Mouse (Mus musculus): Measurements from ENCODE around the gene Arsj. TPM values are rescaled to one million over a fixed set of nuclear protein-coding genes. Genes with fewer than 3 reads are reported as not detected.

Gene Arsj
- polyA plus RNA-seq (2016; fragmentation: Nextera tagmentation; extraction: Ambion mirVana): 1.1 and 1.2 TPM in 2 replicates

DNA sequence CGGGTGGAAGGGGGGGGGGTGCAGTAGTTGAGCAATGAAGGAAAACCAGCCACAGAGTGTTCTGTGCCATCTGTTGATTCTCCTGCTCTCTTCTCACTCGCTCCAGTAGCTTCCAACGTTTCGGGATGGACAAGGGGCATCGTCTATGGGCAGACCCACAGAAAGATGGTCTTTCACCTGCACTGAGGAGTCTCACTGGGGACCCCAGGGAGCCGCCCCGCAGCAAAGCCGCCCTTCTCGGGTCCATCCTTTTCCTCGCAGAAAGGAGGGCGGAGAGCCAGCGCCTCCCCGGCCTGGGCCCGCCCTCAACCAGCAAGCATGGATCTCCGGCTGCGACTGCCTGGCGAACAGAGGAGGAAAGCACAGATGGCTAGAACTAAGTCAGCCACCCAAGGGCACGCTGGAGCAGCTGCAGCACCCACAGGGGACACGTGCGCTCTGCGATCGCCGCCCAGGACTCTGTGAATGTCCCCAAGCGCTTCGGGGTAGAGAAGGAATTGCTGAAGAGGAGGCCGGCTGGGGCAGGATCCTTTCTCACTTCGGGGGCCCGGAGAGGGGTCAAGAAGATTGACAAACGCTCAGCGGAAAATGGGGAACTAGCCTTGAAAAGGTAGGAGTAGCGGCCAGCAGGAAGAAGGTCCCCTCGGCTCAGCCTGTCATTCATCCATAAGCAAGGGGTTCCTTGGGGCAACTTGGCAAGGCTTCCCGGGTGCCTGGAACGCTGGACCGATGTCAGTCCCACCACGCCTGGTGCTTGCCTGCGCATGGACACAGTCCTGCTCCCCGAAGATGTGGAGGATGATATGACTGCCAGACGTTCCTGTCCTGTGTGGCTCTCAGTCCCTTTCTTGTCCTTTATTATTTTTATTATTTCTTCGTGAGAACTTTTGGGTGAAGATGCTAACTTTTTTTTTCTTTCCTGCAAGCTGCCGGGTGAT lies at the start of gene Arsj:
Gene Arsj (plus strand): TSS at position 117 of the 938 bp plus-strand sequence.
- peak within 1 kb of the TSS; percentile 36 for H3K4me3 ChIP-seq
- H3K36me3 ChIP-seq: no peaks in the 10 kb centered on the region
- H3K9ac ChIP-seq: peak within 1 kb of the TSS; percentile 39
- no peak within 1 kb of the TSS for H3K27ac ChIP-seq
- no peaks in the 10 kb centered on the region; the same call in 1 of the 2 replicates for H3K27me3 ChIP-seq
- 0 out of 2 replicates have a peak, but pooled peaks cover 3% of the 10 kb centered on the region for H3K4me1 ChIP-seq
- H3K4me2 ChIP-seq (replicated peaks): peak within 1 kb of the TSS; percentile 68
- no peaks in the 10 kb centered on the region for H3K9me3 ChIP-seq (replicated peaks)
- ATAC-seq (ENCODE audit: low FRiP score): peak; percentile 89
- 15% methylated on average over 41 of the region's 41 CpGs for WGBS

DNA sequence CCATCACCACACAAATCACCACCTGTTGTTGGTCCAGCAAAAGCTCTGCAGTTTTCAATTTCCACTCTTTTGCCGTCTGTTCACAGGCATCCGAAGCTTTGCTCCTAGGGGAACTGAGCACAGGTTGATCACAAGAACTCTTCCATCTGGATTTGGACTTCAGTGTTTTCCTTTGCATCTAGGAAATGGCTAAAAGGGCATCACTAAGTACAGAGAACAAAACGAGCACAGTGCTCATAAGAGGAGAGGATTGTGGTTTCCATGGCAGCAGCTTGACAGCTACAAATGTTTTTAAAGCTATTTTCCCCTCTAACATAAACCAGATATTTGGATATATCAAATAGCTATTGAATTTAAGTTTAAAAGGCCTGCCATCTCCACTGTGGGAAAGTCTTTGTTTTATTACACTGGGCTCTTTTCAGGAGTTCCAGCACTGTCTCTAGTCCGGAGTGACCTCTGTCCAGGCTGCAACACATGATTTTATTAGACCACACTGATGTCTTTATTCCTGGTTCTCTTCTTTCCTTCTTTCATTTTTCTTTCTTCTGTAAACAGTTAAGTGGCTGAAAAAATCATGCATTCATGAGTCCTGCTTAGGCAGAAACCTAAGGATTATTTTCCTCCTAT lies 38.5 kb upstream of the Arsj start:
- Histone ChIP-seq H3K27ac (no peak overlapping the region), H3K4me1 (peaks cover 3% of the 10 kb centered on the region; the same call in 1 of the 2 replicates), H3K9me3 (replicated peaks) (no peaks in the 10 kb centered on the region), H3K4me3 (no peak overlapping the region), H3K36me3 (no peaks in the 10 kb centered on the region), H3K9ac (no peak overlapping the region), H3K27me3 (no peaks in the 10 kb centered on the region; the same call in 1 of the 2 replicates), H3K4me2 (replicated peaks) (no peak overlapping the region)
- ATAC-seq (ENCODE audit: low FRiP score): no peak
- WGBS: 26% methylated on average over 4 of the region's 4 CpGs

DNA sequence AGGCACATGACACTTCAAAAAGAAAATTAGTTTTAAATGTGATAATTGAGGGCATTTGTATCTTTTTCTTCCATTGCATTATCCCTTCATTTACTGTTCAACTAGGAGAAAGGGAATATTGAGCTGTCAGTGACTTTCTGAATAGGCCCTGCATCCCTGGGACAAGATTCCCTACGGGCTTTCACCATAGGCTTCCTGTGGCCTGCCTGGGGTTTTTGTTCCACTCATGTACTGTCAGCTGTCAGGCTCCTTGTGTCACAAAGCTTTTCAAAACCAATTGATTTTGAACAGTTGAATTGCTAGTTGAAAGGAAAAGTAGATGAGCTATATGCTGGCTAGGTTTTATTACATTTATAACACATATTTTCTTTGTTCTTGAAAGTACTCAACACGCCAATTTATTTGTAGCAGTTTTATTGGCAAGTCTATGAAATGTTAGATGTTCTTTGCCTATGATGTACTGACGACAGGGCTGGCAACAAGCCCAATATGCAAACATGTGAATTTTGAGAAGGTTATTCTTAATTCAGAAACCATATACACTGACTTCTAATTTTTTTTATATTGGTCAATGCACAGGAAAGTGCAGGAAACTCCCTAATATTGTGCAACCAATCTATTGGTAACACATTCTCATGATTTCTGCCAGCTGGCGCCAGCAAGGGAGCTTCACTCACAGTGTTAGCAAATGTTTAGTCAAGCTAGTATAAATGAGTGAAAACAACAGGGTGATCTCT lies 37.4 kb upstream of the Arsj start:
- 62% methylated on average over 4 of the region's 4 CpGs for WGBS
- Histone ChIP-seq H3K9me3 (replicated peaks) (no peaks in the 10 kb centered on the region), H3K4me2 (replicated peaks) (no peak overlapping the region), H3K9ac (no peak overlapping the region), H3K4me3 (no peak overlapping the region), H3K4me1 (peaks cover 3% of the 10 kb centered on the region; the same call in 1 of the 2 replicates), H3K27ac (no peak overlapping the region), H3K36me3 (no peaks in the 10 kb centered on the region), H3K27me3 (no peaks in the 10 kb centered on the region; the same call in 1 of the 2 replicates)
- ATAC-seq (ENCODE audit: low FRiP score): 0 out of 2 replicates have a peak, but pooled peaks have one; percentile 54

DNA sequence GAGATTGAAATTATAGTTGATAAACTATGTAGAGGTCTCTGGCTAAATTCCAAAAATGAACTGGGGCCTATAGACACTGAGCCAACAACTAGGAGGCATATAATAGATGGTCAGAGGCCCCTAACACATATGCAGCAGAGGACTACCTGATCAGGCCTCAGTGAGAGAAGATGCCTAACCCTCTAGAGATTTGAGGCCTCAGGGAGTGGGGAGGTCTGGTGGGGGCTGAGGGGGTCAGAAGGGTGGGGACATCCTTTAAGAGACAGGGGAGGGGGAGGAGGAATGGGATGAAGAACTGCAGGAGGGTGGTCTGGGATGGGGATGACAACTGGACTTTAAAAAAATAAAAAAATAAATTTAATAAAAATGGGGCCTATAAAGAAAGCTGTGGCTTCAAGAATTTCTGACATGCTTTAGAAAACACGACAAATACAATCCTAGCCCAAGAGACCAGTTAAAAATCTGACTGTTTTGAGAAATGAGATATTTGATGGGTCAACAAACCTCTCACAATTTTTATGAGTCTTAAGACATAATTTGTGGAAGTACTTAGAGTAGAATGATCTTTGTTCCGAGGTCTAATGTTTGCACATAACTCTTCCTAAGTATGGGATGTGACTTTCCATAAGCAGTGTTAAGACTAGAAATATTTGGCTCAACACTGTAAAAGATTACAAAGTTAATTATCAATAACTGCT lies 36.7 kb upstream of the Arsj start:
- Histone ChIP-seq H3K27me3 (no peaks in the 10 kb centered on the region; the same call in 1 of the 2 replicates), H3K36me3 (no peaks in the 10 kb centered on the region), H3K4me3 (no peak overlapping the region), H3K9me3 (replicated peaks) (no peaks in the 10 kb centered on the region), H3K4me1 (peaks cover 3% of the 10 kb centered on the region; the same call in 1 of the 2 replicates), H3K9ac (no peak overlapping the region), H3K27ac (no peak overlapping the region), H3K4me2 (replicated peaks) (no peak overlapping the region)
- peak; percentile 52; the same call in 1 of the 2 replicates for ATAC-seq (ENCODE audit: low FRiP score)
- 85% methylated on average over 2 of the region's 2 CpGs for WGBS

DNA sequence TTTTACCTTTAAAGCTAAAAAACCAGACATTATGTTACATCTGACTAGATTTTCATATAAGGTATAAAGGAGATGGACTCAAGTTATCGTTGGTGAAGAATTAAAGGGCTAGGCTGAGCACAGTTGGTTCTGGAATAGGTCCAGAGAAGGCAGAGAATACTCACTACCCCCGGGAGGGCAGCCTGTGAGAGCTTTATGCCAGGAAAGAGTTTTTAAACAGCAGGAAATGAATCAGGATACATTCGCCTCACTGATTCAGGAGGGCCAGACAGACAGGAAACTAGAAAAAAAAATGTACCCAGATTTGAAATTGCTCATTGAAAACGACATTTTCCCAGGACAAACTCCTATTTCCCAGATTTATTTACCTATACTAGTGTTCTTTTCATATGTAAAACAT lies 28.2 kb upstream of the Arsj start:
- ATAC-seq (ENCODE audit: low FRiP score): no peak
- H3K9me3 ChIP-seq (replicated peaks): no peaks in the 10 kb centered on the region
- H3K4me1 ChIP-seq: no peaks in the 10 kb centered on the region
- no peak overlapping the region for H3K4me2 ChIP-seq (replicated peaks)
- no peak overlapping the region for H3K27ac ChIP-seq
- H3K4me3 ChIP-seq: no peak overlapping the region
- no peak overlapping the region for H3K9ac ChIP-seq
- no peaks in the 10 kb centered on the region for H3K36me3 ChIP-seq
- no peaks in the 10 kb centered on the region for H3K27me3 ChIP-seq
- 61% methylated on average over 4 of the region's 4 CpGs for WGBS

DNA sequence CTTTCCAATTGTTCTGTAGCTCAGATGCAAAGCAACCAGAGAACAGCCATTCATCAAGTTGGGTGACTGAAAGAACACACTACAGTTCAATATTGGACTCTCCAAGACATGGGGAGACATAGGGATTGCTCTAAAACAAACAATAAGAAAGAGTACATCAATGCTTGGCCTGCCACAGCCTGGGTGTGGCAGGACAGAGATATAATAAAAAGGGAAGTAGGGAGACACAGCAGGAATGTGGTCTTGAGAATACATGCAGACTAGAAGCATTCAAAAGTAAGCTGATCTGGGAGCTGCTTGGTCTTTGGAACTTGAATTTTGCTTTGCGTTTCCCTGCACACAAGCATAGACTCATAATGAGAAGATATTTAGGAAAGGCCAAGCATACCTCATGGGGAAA lies 18.7 kb upstream of the Arsj start:
- Histone ChIP-seq H3K4me1 (no peaks in the 10 kb centered on the region), H3K4me3 (no peak overlapping the region), H3K27ac (no peak overlapping the region), H3K27me3 (no peaks in the 10 kb centered on the region), H3K4me2 (replicated peaks) (no peak overlapping the region), H3K36me3 (no peaks in the 10 kb centered on the region), H3K9ac (no peak overlapping the region), H3K9me3 (replicated peaks) (no peaks in the 10 kb centered on the region)
- ATAC-seq (ENCODE audit: low FRiP score): no peak
- WGBS: 93% methylated on average over 1 of the region's 1 CpGs

DNA sequence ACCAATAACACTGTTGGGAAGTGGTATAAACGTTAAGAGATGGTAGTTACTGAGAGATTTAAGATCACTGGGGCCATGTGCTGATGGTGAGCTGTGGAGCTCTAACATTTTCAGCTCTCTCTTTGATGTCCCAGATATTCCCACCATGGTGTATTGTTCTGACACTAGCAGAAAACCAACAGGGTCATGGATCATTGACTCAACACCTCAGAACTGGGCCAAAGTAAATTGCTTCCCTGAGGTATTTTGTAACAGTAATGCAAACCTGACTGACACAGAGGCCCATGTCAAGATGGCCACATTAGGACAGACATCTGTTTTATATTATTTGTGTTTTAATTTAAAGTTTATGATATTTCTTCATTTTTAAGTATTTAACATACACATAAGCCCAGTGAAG lies 3.7 kb upstream of the Arsj start:
- Histone ChIP-seq H3K27me3 (no peaks in the 10 kb centered on the region; the same call in 1 of the 2 replicates), H3K4me1 (0 out of 2 replicates have a peak, but pooled peaks cover 3% of the 10 kb centered on the region), H3K9me3 (replicated peaks) (no peaks in the 10 kb centered on the region), H3K27ac (no peak overlapping the region), H3K4me3 (no peak overlapping the region), H3K4me2 (replicated peaks) (no peak overlapping the region), H3K36me3 (no peaks in the 10 kb centered on the region), H3K9ac (no peak overlapping the region)
- 45% methylated on average over 1 of the region's 1 CpGs for WGBS
- no peak for ATAC-seq (ENCODE audit: low FRiP score)

DNA sequence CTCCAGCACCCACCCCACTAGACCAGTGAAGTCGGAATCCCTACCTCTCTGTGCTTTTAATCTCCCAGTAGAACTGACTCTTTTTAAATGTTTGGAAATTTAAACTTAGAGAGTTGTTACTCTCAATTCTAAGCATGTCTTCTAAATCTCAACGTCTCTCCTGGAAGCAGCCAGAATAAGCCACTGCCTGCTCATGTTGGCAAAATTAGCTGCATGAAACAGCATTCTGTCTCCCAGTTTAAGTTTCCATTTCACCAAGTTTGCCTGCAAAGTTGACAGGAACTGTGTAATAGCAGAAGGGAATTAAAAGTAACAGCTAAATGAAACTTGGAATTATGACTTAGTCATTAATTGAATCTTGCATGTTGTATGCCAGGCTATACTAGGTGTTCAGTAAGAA lies 1.1 kb upstream of the Arsj start:
- H3K27ac ChIP-seq: no peak overlapping the region
- ATAC-seq (ENCODE audit: low FRiP score): no peak
- H3K36me3 ChIP-seq: no peaks in the 10 kb centered on the region
- H3K4me3 ChIP-seq: no peak overlapping the region
- 0 out of 2 replicates have a peak, but pooled peaks cover 3% of the 10 kb centered on the region for H3K4me1 ChIP-seq
- WGBS: 95% methylated on average over 2 of the region's 2 CpGs
- H3K9ac ChIP-seq: no peak overlapping the region
- H3K27me3 ChIP-seq: no peaks in the 10 kb centered on the region; the same call in 1 of the 2 replicates
- H3K9me3 ChIP-seq (replicated peaks): no peaks in the 10 kb centered on the region
- no peak overlapping the region for H3K4me2 ChIP-seq (replicated peaks)

DNA sequence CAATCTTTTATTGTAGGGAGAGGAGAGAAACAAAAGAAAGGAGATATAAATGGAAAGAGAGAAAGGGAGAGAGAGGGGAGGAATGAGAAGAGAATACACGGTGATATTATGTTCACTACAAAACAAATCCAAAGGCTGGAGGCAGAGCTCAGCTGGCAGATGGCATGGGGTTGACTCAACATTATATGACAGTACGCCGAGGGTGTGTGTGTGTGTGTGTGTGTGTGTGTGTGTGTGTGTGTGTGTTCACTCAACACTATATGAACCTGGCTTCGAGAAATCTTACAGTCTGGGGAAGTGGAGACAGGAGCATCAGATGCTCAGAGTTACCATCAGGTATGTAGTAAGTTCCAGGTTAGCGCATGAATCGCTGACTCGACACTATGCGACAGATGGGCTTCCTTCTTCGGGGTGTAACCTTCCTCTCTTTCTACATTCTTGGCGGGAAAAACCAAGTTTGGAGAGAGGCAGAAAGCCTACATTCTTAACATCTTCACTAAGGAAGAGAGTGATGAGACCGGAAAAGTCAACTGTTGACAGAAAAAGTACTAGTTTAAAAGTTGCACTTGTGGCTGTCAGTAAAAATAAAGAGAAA lies 456 bp upstream of the Arsj start:
- no peak overlapping the region for H3K27ac ChIP-seq
- no peak overlapping the region for H3K4me3 ChIP-seq
- H3K9ac ChIP-seq: no peak overlapping the region
- 84% methylated on average over 11 of the region's 11 CpGs for WGBS
- no peaks in the 10 kb centered on the region for H3K36me3 ChIP-seq
- H3K4me1 ChIP-seq: 0 out of 2 replicates have a peak, but pooled peaks cover 3% of the 10 kb centered on the region
- H3K4me2 ChIP-seq (replicated peaks): peak overlapping the region; percentile 68; the same call in 1 of the 2 replicates
- ATAC-seq (ENCODE audit: low FRiP score): no peak
- no peaks in the 10 kb centered on the region for H3K9me3 ChIP-seq (replicated peaks)
- no peaks in the 10 kb centered on the region; the same call in 1 of the 2 replicates for H3K27me3 ChIP-seq

DNA sequence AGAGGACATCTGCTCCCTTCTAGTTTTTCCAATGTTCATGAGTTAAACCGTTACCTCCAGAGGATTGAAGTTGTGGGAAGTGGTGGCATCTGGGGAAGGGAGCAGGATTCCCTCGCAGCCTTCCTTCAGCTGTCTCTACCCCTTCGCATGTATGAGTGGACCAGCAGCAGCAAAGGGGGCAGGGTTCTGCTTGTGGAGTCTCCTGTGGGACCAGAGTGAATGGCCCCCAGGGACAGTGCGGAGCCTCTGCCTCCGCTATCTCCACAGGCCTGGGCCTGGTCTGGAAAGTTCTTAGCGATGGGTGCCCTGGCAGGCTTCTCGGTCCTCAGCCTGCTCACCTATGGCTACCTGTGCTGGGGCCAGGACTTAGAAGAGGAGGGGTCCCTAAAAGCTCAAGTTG lies 1.1 kb downstream of the Arsj start:
- 0 out of 2 replicates have a peak, but pooled peaks have one; percentile 21 for ATAC-seq (ENCODE audit: low FRiP score)
- H3K9me3 ChIP-seq (replicated peaks): no peaks in the 10 kb centered on the region
- 85% methylated on average over 7 of the region's 7 CpGs for WGBS
- H3K36me3 ChIP-seq: no peaks in the 10 kb centered on the region
- 0 out of 2 replicates have a peak, but pooled peaks cover 3% of the 10 kb centered on the region for H3K4me1 ChIP-seq
- H3K4me3 ChIP-seq: no peak overlapping the region
- no peak overlapping the region for H3K27ac ChIP-seq
- H3K27me3 ChIP-seq: no peaks in the 10 kb centered on the region; the same call in 1 of the 2 replicates
- H3K4me2 ChIP-seq (replicated peaks): no peak overlapping the region
- no peak overlapping the region for H3K9ac ChIP-seq

DNA sequence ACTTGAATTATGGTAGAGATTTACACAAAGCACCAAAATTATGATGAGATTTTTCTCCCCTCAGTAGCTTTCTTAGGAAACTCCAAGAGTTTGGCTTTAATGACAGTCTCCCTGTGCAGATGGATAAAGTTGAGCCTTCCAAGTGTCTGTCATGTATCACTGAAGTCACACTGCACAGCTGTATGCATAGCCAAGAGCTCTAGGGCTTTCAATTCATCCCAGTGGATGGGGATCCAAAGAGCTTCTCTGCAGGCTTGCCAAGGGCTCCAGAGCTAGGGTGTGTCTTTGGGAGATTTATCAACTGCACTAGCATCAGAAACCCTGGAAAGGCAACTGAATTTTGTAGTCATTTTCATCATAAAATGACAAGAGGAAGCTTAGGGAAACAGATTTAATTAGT lies 7.1 kb downstream of the Arsj start:
- Histone ChIP-seq H3K27me3 (no peaks in the 10 kb centered on the region), H3K4me2 (replicated peaks) (no peak overlapping the region), H3K4me1 (no peaks in the 10 kb centered on the region), H3K4me3 (no peak overlapping the region), H3K9me3 (replicated peaks) (no peaks in the 10 kb centered on the region), H3K27ac (no peak overlapping the region), H3K36me3 (no peaks in the 10 kb centered on the region), H3K9ac (no peak overlapping the region)
- ATAC-seq (ENCODE audit: low FRiP score): no peak

Data from hindbrain, embryonic 12.5 days (tissue).